Mouse (Mus musculus) heart, postnatal 0 days (tissue): Measurements from ENCODE around the gene Ddx27.

ENCODE experiments used
- CTCF ChIP-seq: IDR thresholded peaks from 2 replicates; pipeline ENCODE4 v1.5.1; 2016; ENCODE audit warnings: antibody characterized with exemption, control low read depth, low read depth
- EP300 ChIP-seq: IDR thresholded peaks from 2 replicates; pipeline ENCODE4 v1.6.1; 2016; ENCODE audit warnings: antibody characterized with exemption, low read depth

GRCm38 (mm10) chr2:167014702-167015381 lies at the start of gene Ddx27:
- peak; percentile 69 for TF ChIP-seq EP300
- TF ChIP-seq CTCF = peak; percentile 1; the same call in 1 of the 2 replicates
